Mouse (Mus musculus): ENCODE results near the gene Mak. TPM values are rescaled to one million over a fixed set of nuclear protein-coding genes. Genes with fewer than 3 reads are reported as not detected.
A peak's percentile ranks its signal among the peaks of the same experiment; 100 is the strongest.

Mak gene
- total and polyA plus RNA-seq, 3 experiments, result not detected

GRCm38 (mm10) chr13:41015829-41016634, 63.5 kb downstream of the Mak start, which contains the start of gene Tmem14c:
Gene Tmem14c (plus strand): TSS chr13:41016292.
- in situ Hi-C loops (cut with MboI; ENCODE audit: low pct_ligation_motif_present, low pct_unique_long_range_greater_than_20kb, low sequenced_read_pairs) (loop anchor here (25.0 kb wide), 2 partner anchors 221 to 571 kb away; partner anchors contain the start of gene Smim13), dilution Hi-C loops (cut with MboI; ENCODE audit: extremely low pct_ligation_motif_present, extremely low pct_unique_long_range_greater_than_20kb, low sequenced_read_pairs) (no loop called here)
- peak within 1 kb of the TSS; percentile 65 to 93 (median 66) for H3K4me3 ChIP-seq (replicated peaks in 1 of 3; ENCODE audit: low read depth in 2 of 3, low read length in 2 of 3, poor library complexity in 1 of 3)
- no peaks in the 10 kb centered on the region for H3K27me3 ChIP-seq (replicated peaks)
- peaks cover 50 to 76% of the 10 kb centered on the region in 2 experiments for H3K36me3 ChIP-seq (replicated peaks in 1 of 2; ENCODE audit: control insufficient read depth in 1 of 2, insufficient read depth in 1 of 2, low read length in 1 of 2)
- no peak within 1 kb of the TSS for H3K27ac ChIP-seq (ENCODE audit: insufficient read depth, low read depth)
- peak within 1 kb of the TSS; percentile 32 for H3K9ac ChIP-seq (ENCODE audit: insufficient read depth, low read depth)
- H3K4me1 ChIP-seq (ENCODE audit: control insufficient read depth in 1 of 2, insufficient read depth in 2 of 2), result peaks cover 3 to 30% of the 10 kb centered on the region in 2 experiments; a peak in 3 of 4 replicates
- peaks cover 18% of the 10 kb centered on the region for H3K79me2 ChIP-seq (replicated peaks; ENCODE audit: control insufficient read depth, extremely low read depth, insufficient read depth, poor library complexity, severe bottlenecking)
- TF ChIP-seq E2F4 (IDR thresholded peaks at IDR 0.05; ENCODE audit: insufficient replicate concordance, low read depth, low read length), result no peak
- no peak; the same call in 1 of the 2 replicates for TF ChIP-seq SIN3A (IDR thresholded peaks at IDR 0.05; ENCODE audit: low read length)
- TF ChIP-seq MEF2A (IDR thresholded peaks at IDR 0.05; ENCODE audit: borderline replicate concordance, low read depth, low read length), result no peak; the same call in 1 of the 2 replicates
- no peak for TF ChIP-seq RAD21 (IDR thresholded peaks at IDR 0.05; ENCODE audit: low read depth, low read length)
- TF ChIP-seq PAX5 (IDR thresholded peaks at IDR 0.05; ENCODE audit: low read length), result no peak
- TF ChIP-seq USF1 (IDR thresholded peaks at IDR 0.05; ENCODE audit: low read depth, low read length), result no peak
- peak; percentile 15; the same call in 1 of the 2 replicates for TF ChIP-seq MYC (IDR thresholded peaks at IDR 0.05; ENCODE audit: low read depth, low read length)
- peak; percentile 54 for TF ChIP-seq IRF4 (IDR thresholded peaks at IDR 0.05; ENCODE audit: low read depth, low read length)
- 0 out of 2 replicates have a peak, but pooled peaks have one; percentile 15 for TF ChIP-seq USF2 (conservative IDR thresholded peaks at IDR 0.05; ENCODE audit: low read depth, low read length)
- peak; percentile 96 for TF ChIP-seq NELFE (IDR thresholded peaks at IDR 0.05; ENCODE audit: low read depth, low read length)
- no peak for TF ChIP-seq MAFK (IDR thresholded peaks at IDR 0.05; ENCODE audit: insufficient replicate concordance, low read length)
- no peak for TF ChIP-seq CTCF (conservative IDR thresholded peaks at IDR 0.05 in 1 of 2, IDR thresholded peaks at IDR 0.05 in 1 of 2; ENCODE audit: low read depth in 2 of 2, low read length in 2 of 2)
- no peak; the same call in 1 of the 2 replicates for TF ChIP-seq MXI1 (IDR thresholded peaks at IDR 0.05; ENCODE audit: low read depth, low read length)
- TF ChIP-seq SMC3 (IDR thresholded peaks at IDR 0.05; ENCODE audit: low read depth, low read length), result no peak
- TF ChIP-seq POLR2AphosphoS2 (IDR thresholded peaks at IDR 0.05; ENCODE audit: low read depth, low read length), result peak; percentile 91; the same call in 1 of the 2 replicates
- TF ChIP-seq JUND (conservative IDR thresholded peaks at IDR 0.05; ENCODE audit: low read depth, low read length), result no peak
- TF ChIP-seq ZMIZ1 (IDR thresholded peaks at IDR 0.05; ENCODE audit: low read depth, low read length), result peak; percentile 91
- 0 out of 2 replicates have a peak, but pooled peaks have one; percentile 44 for TF ChIP-seq KAT2A (IDR thresholded peaks at IDR 0.05; ENCODE audit: insufficient replicate concordance, low read length)
- TF ChIP-seq POLR2A (IDR thresholded peaks at IDR 0.05; ENCODE audit: low read depth, low read length), result peak; percentile 96
- TF ChIP-seq ZNF384 (IDR thresholded peaks at IDR 0.05; ENCODE audit: low read depth, low read length), result no peak
- TF ChIP-seq ELF1 (IDR thresholded peaks at IDR 0.05; ENCODE audit: low read depth, low read length), result peak; percentile 85
- no peak; the same call in 1 of the 2 replicates for TF ChIP-seq BHLHE40 (IDR thresholded peaks at IDR 0.05; ENCODE audit: low read depth, low read length)
- peak; percentile 81 for TF ChIP-seq NRF1 (IDR thresholded peaks at IDR 0.05; ENCODE audit: low read depth, low read length)
- no peak for TF ChIP-seq UBTF (IDR thresholded peaks at IDR 0.05; ENCODE audit: low read depth, low read length)
- TF ChIP-seq MAX (IDR thresholded peaks at IDR 0.05; ENCODE audit: low read length), result peak; percentile 58; the same call in 1 of the 2 replicates
- no peak for TF ChIP-seq RCOR1 (conservative IDR thresholded peaks at IDR 0.05; ENCODE audit: low read depth, low read length)
- no peak for TF ChIP-seq JUN (IDR thresholded peaks at IDR 0.05; ENCODE audit: insufficient read depth, low read depth, low read length)
- no peak for TF ChIP-seq ZKSCAN1 (IDR thresholded peaks at IDR 0.05; ENCODE audit: borderline replicate concordance, low read depth, low read length)
- TF ChIP-seq GABPA (IDR thresholded peaks at IDR 0.05; ENCODE audit: insufficient replicate concordance, low read depth, low read length), result no peak
- TF ChIP-seq ETS1 (conservative IDR thresholded peaks at IDR 0.05; ENCODE audit: low read depth, low read length), result no peak
- TF ChIP-seq EP300 (IDR thresholded peaks at IDR 0.05; ENCODE audit: low read length), result no peak
- no peak for TF ChIP-seq CHD2 (IDR thresholded peaks at IDR 0.05; ENCODE audit: low read length)
- no peak for TF ChIP-seq ZC3H11A (IDR thresholded peaks at IDR 0.05; ENCODE audit: low read depth, low read length)
- peak; percentile 90 for TF ChIP-seq TCF12 (IDR thresholded peaks at IDR 0.05; ENCODE audit: low read depth, low read length)
- TF ChIP-seq MAZ (IDR thresholded peaks at IDR 0.05; ENCODE audit: low read depth, low read length), result peak; percentile 61
- no peak for TF ChIP-seq CHD1 (IDR thresholded peaks at IDR 0.05; ENCODE audit: low read depth, low read length)
- peak; percentile 65 for TF ChIP-seq HCFC1 (IDR thresholded peaks at IDR 0.05; ENCODE audit: low read depth, low read length)
- TF ChIP-seq TBP (conservative IDR thresholded peaks at IDR 0.05; ENCODE audit: low read depth, low read length), result 0 out of 2 replicates have a peak, but pooled peaks have one; percentile 59
- no peaks in the 10 kb centered on the region for H3K9me3 ChIP-seq (replicated peaks; ENCODE audit: low read length)
- peak; percentile 93 for DNase-seq (ENCODE audit: extremely low read depth)
- H3K4me2 ChIP-seq (ENCODE audit: insufficient read depth, low read depth, poor library complexity, severe bottlenecking), result peak within 1 kb of the TSS; percentile 44
